Mouse (Mus musculus): ENCODE results near the gene Arhgap31.
A peak's percentile ranks its signal among the peaks of the same experiment; 100 is the strongest.

The Arhgap31 gene

GRCm38 (mm10) chr16:38712581-38713403 lies at the start of gene Arhgap31:
Gene Arhgap31 (minus strand): TSS chr16:38713274.
- DNase-seq, result peak; percentile 100

GRCm38 (mm10) chr16:38762401-38762800 lies 49.3 kb upstream of the Arhgap31 start:
- no peak for DNase-seq

GRCm38 (mm10) chr16:38761972-38762371 lies 48.9 kb upstream of the Arhgap31 start:
- peak; percentile 92 for DNase-seq

DNA sequence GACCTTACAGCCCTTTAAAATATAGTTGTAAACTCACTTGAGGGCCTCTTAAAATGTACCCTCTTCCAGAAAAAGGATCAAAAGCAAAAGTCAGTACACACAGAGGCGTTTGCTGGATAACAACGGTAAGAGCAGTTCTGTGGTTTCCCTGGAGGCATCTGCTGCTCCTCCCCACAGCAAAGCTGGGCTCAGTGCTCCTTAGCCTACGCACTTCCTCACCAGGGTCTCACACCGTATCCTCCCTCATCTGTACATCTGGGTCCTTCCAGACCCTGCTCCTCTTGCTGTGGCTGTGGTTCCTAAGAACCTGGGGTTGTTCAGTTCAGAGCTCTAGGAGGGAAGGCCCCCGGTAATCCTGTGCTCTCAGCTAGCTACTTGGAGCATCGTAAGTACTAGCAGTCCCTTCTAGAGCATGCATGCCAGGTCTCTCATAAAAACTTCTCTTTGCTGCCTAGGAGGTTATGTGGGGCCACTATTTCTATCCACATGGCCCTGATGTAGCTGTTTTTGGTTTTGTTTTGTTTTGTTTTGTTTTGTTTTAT lies 47.8 kb upstream of the Arhgap31 start:
- DNase-seq, result peak; percentile 83

GRCm38 (mm10) chr16:38760239-38760638 lies 47.2 kb upstream of the Arhgap31 start:
- peak; percentile 56 for DNase-seq

GRCm38 (mm10) chr16:38758104-38758861 lies 45.2 kb upstream of the Arhgap31 start:
- DNase-seq, result peak; percentile 98

GRCm38 (mm10) chr16:38757626-38758025 lies 44.6 kb upstream of the Arhgap31 start:
- DNase-seq, result peak; percentile 84

- DNase-seq, result peak; percentile 9
Observed at GRCm38 (mm10) chr16:38756572-38756971, 43.5 kb upstream of the Arhgap31 start.

DNA sequence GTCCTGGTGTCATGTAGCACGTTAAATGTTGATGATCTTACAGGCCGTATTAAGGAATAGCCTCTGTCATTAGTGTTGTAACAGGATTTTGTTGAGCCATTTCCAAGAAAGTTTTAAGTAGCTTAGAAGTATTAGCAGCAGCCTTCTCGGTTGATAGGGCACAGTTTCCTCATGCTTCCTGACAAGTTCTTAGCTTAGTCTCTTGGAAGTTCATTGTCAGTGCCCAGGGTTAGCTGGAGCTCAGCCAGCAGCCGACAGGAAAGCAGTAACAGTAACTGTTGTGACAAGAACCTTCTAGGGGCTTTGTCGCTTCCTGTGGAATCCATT lies 43.1 kb upstream of the Arhgap31 start:
- DNase-seq, result peak; percentile 93

- peak; percentile 37 for DNase-seq
Observed at GRCm38 (mm10) chr16:38755452-38756176, 42.5 kb upstream of the Arhgap31 start.

GRCm38 (mm10) chr16:38753631-38754030 lies 40.6 kb upstream of the Arhgap31 start:
- DNase-seq, result peak; percentile 92

DNA sequence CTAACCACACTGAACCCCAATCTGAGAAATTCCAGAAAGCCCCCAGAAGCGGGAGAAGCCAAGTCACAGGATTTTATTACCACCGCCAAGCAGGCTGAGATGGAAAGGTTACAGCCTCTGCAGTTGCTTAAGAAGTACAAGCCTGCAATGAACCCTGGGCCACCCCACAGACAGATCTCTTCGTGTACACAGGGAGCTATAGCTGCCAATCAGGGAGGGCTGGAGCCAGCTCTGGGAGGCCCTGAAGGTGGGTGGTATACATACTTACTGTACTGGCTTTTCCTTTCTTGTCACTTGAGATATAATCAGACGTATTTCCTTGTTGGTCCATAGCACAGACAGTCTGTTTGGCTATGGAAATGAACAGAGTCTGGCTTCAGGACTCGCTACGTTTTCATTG lies 37.7 kb upstream of the Arhgap31 start:
- peak; percentile 70 for DNase-seq

- DNase-seq, result peak; percentile 95
Observed at GRCm38 (mm10) chr16:38743941-38744673, 31.0 kb upstream of the Arhgap31 start.

- DNase-seq, result peak; percentile 95
Observed at GRCm38 (mm10) chr16:38742659-38743131, 29.6 kb upstream of the Arhgap31 start.

- peak; percentile 99 for DNase-seq
Observed at GRCm38 (mm10) chr16:38742113-38742658, 29.1 kb upstream of the Arhgap31 start, which contains the start of gene B4galt4. Gene B4galt4 (plus strand): TSS chr16:38742264.

DNA sequence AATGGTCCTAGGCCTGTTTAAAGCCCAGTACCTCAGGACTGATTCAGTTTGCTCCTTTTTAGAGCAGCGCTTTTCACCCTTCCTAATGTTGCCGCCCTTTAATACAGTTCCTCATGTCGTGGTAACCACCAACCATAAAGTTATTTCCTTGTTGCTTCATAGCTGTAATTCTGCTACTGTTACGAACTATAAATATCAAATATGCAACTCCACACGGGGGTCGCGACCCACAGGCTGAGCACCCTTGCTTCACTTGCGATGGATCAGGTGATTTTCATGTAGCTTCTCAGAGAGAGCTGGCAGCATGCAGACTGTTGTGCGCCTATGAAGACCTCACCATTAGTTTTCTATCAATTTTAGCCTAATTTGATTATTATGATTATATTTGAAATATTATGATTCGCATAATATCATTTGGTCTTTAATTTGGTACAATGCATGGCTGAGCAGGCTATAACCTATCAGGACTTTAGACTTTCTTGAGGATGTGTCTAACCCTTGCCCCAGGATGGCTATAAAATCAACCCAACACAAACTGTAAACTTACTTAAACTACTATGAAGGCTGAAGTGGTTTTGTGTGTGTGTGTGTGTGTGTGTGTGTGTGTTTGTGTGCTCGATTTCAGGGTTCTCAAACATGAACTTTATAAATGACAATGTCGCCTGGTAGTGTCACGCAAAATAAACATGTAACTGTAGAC lies 28.3 kb upstream of the Arhgap31 start:
- DNase-seq, result peak; percentile 64

DNA sequence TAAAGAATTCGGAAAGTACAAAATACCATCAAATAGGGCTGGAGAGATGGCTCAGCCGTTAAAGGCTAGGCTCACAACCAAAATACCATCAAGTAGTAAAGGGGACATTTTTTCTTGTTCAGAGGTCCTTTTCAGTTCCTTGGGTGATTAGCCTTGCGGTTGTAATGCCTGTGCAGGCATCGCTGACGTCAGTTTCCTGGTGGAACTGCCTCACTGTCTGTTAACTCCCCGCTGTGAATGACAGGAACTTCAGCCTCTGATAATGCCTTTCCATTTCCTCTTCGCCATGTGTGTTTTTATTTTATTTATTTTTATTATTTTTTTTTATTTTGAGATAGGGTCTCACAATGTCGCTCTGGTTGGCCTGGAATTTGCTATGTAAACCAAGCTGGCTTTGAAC lies 17.8 kb upstream of the Arhgap31 start:
- DNase-seq, result peak; percentile 97

DNA sequence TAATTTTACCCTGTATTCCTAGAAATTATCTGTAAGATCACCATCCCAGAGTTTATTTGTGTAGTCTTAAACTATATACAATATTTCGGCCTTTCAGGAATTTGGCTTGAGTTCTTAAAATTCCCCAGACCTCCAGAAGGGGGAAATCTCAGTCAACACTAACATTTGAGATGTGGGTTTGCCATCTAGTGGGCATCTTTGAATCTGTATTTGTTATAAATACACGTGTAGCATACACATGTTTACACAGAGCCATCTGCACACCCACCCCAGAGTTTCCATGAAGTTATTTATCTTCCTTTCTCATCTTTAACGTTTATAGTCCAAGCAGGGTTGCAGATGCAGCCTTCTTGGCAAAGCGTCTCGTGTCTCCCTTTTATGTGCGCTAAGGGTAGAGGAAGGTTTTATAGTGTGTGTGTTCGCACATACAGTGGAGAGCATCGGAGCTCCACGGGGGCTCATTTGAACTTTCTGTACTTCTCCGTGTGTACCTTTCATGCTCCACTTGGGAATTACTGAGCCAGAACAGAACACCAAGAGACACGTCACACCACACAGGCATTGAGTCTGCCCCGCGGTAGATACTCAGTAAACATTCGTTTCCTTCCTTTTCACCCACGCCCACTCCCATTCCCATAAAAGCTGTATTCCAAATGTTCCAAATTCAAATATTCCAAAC lies 16.7 kb upstream of the Arhgap31 start:
- DNase-seq, result peak; percentile 96

DNA sequence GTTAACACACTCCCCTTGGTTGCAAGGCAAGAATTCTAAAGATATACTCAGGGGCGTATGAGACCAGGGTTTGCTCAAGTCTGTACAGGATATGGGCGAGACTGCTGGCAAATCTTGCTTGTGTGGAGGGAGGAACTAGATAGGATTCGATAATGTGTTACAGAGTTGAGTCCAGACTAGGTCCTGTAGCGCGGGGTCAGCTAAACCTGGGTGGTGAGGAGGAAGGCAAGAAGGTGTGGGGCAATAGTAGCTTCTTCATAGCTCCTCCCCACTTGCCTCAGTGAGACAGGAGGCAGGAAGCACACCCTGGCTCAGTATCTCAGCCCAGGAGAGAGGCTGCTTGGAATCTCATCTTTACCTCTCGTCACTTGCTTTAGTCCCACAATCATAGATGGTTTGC lies 16.1 kb upstream of the Arhgap31 start:
- DNase-seq, result peak; percentile 89

- peak; percentile 84 for DNase-seq
Observed at GRCm38 (mm10) chr16:38728576-38729132, 15.6 kb upstream of the Arhgap31 start.
